Mouse (Mus musculus): Measurements from ENCODE around the gene Prpsap2. TPM values are rescaled to one million over a fixed set of nuclear protein-coding genes. Genes with fewer than 3 reads are reported as not detected.

The Prpsap2 gene
- total and polyA plus RNA-seq, 3 experiments = 29.0 to 30.7 TPM; not detected in 1

DNA sequence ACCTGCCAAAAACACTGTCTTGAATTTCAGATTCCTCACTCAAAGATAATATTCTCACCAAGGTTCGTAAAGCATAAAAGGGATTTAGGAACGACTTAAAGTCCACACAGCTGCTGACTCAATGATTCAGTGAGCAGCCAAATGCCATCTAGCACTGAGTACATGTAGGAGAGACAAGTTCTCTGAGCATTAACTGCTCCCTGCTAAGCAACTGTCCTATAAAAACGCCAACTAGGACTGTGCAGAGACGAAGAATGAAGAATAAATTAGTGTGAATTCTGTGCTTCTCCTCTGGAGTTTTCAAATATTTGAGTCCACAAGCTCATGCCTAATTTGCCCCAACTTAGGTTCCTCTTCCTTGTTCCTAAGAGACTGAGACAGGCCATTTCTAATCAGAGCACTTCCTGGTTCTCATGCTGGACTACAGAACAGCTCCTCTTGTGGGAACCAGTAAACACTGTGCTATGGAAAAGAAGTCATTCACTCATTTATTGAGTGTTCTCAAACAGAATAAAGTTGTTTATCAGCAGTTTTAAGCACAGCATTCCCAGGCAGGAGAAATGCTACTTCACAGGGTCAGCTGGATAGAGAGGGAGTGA, 12.8 kb upstream of the Prpsap2 start:
- Histone ChIP-seq H3K4me3 (ENCODE audit: control insufficient read depth in 1 of 2, insufficient read depth in 1 of 2, low read depth in 2 of 2, low read length in 2 of 2) (no peak overlapping the region), H3K36me3 (ENCODE audit: control insufficient read depth in 1 of 2, insufficient read depth in 2 of 2, low read length in 2 of 2) (peaks cover 0 to 5% of the 10 kb centered on the region in 2 experiments; a peak in 2 of 4 replicates), H3K79me2 (ENCODE audit: control insufficient read depth, insufficient read depth, low read length, poor library complexity) (no peaks in the 10 kb centered on the region), H3K9me3 (replicated peaks; ENCODE audit: insufficient read depth, low read length) (no peaks in the 10 kb centered on the region), H3K9ac (ENCODE audit: control insufficient read depth, low read depth, low read length, poor library complexity, severe bottlenecking) (no peak overlapping the region), H3K4me1 (ENCODE audit: control insufficient read depth in 1 of 2, insufficient read depth in 2 of 2, low read length in 2 of 2) (no peaks in the 10 kb centered on the region), H3K27me3 (ENCODE audit: control insufficient read depth in 1 of 2, insufficient read depth in 2 of 2, low read length in 2 of 2) (no peaks in the 10 kb centered on the region), H3K27ac (ENCODE audit: control insufficient read depth, low read depth, low read length) (no peak overlapping the region)
- peak; percentile 44 for DNase-seq (ENCODE audit: low read depth, low spot score)
- TF ChIP-seq ELF1 (IDR thresholded peaks at IDR 0.05; ENCODE audit: low read depth, low read length) (peak; percentile 74), ZMIZ1 (IDR thresholded peaks at IDR 0.05; ENCODE audit: low read depth, low read length) (no peak), GATA1 (IDR thresholded peaks at IDR 0.05; ENCODE audit: low read depth, low read length) (no peak), ZC3H11A (IDR thresholded peaks at IDR 0.05; ENCODE audit: low read depth, low read length) (no peak)

DNA sequence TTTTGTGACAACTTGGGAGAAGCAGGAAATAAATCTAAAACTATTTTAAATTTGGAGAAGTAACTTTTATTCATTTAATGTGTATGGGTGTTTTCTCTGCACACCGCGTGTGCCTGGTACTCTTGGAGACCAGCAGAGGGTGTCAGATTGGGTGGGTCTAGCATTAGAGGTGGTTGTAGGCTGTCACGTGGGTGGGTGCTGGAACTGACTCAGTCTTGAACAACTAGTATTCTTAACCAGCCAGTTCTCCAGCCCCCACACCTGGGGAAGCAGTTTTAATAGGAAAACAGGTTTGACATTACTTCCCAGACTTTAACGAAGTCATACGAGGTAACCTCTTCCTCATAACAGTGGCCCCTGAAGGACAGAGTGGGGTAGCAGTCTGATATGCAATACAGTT, 1.4 kb downstream of the Prpsap2 start:
- no peaks in the 10 kb centered on the region; the same call in 1 of the 2 replicates for H3K79me2 ChIP-seq (ENCODE audit: control insufficient read depth, insufficient read depth, low read length, poor library complexity)
- TF ChIP-seq CTCF (IDR thresholded peaks at IDR 0.05 in 2 of 3, conservative IDR thresholded peaks at IDR 0.05 in 1 of 3; ENCODE audit: control insufficient read depth in 1 of 3, insufficient read depth in 1 of 3, low read depth in 2 of 3, low read length in 3 of 3, poor library complexity in 1 of 3, severe bottlenecking in 1 of 3) (peak; percentile 12 to 45 (median 35); a peak in 4 of 6 replicates), USF2 (IDR thresholded peaks at IDR 0.05; ENCODE audit: borderline replicate concordance in 1 of 2, insufficient read depth in 1 of 2, low read depth in 1 of 2, low read length in 2 of 2) (peak in 1 of 2 experiments; percentile 30; a peak in 1 of 4 replicates), USF1 (IDR thresholded peaks at IDR 0.05; ENCODE audit: low read depth, low read length) (peak; percentile 87), SMC3 (IDR thresholded peaks at IDR 0.05; ENCODE audit: low read depth, low read length) (peak; percentile 25), NELFE (IDR thresholded peaks at IDR 0.05; ENCODE audit: low read depth, low read length) (no peak), TAL1 (IDR thresholded peaks at IDR 0.05; ENCODE audit: low read length) (no peak), MAX (IDR thresholded peaks at IDR 0.05; ENCODE audit: low read length) (peak; percentile 41; the same call in 1 of the 2 replicates)
- H3K4me1 ChIP-seq (ENCODE audit: control insufficient read depth in 1 of 2, insufficient read depth in 2 of 2, low read length in 2 of 2) = peaks cover 11 to 26% of the 10 kb centered on the region in 2 experiments
- H3K27ac ChIP-seq (ENCODE audit: control insufficient read depth, low read depth, low read length) = no peak overlapping the region
- peaks cover 0 to 35% of the 10 kb centered on the region in 2 experiments; a peak in 2 of 4 replicates for H3K36me3 ChIP-seq (ENCODE audit: control insufficient read depth in 1 of 2, insufficient read depth in 2 of 2, low read length in 2 of 2)
- no peaks in the 10 kb centered on the region for H3K27me3 ChIP-seq (ENCODE audit: control insufficient read depth in 1 of 2, insufficient read depth in 2 of 2, low read length in 2 of 2)
- DNase-seq (ENCODE audit: low read depth, low spot score) = peak; percentile 77
- no peak overlapping the region for H3K9ac ChIP-seq (ENCODE audit: control insufficient read depth, low read depth, low read length, poor library complexity, severe bottlenecking)
- H3K9me3 ChIP-seq (replicated peaks; ENCODE audit: insufficient read depth, low read length) = no peaks in the 10 kb centered on the region
- peak overlapping the region in 1 of 2 experiments; percentile 91; a peak in 1 of 4 replicates for H3K4me3 ChIP-seq (ENCODE audit: control insufficient read depth in 1 of 2, insufficient read depth in 1 of 2, low read depth in 2 of 2, low read length in 2 of 2)

DNA sequence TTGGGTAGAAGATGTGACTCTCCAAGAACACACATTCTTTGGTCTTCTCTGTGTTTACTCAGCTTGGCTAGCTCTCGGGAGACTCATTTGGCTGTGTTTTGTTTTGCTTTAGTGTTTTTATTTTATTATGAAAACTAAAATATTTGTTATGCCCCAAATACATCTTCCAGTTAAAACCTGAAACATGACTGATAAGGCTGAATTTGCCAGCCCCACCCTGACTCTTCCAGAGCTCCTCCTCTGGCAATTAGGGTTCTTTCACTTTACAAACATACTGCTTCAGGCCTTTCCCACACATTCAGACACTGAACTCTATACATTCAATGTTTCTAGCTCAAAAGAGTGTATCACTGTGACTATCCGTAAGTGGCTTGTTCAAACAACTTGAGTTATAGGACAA, 4.7 kb downstream of the Prpsap2 start:
- TF ChIP-seq GATA1 (IDR thresholded peaks at IDR 0.05; ENCODE audit: low read depth, low read length) (peak; percentile 69), ETS1 (IDR thresholded peaks at IDR 0.05; ENCODE audit: low read depth, low read length) (no peak), BHLHE40 (IDR thresholded peaks at IDR 0.05; ENCODE audit: borderline replicate concordance, low read depth, low read length) (no peak), TAL1 (IDR thresholded peaks at IDR 0.05; ENCODE audit: low read length) (no peak), ZNF384 (IDR thresholded peaks at IDR 0.05; ENCODE audit: low read depth, low read length) (no peak), CHD2 (IDR thresholded peaks at IDR 0.05; ENCODE audit: low read length) (no peak), EP300 (IDR thresholded peaks at IDR 0.05; ENCODE audit: low read depth in 1 of 2, low read length in 2 of 2) (no peak; a peak in 1 of 4 replicates), ZC3H11A (IDR thresholded peaks at IDR 0.05; ENCODE audit: low read depth, low read length) (no peak)

More for the DNA sequence above, 4.7 kb downstream of the Prpsap2 start:
- Histone ChIP-seq H3K4me1 (ENCODE audit: control insufficient read depth in 1 of 2, insufficient read depth in 2 of 2, low read length in 2 of 2) (peaks cover 11 to 23% of the 10 kb centered on the region in 2 experiments), H3K27me3 (ENCODE audit: control insufficient read depth in 1 of 2, insufficient read depth in 2 of 2, low read length in 2 of 2) (no peaks in the 10 kb centered on the region), H3K27ac (ENCODE audit: control insufficient read depth, low read depth, low read length) (peak overlapping the region; percentile 34; the same call in 1 of the 2 replicates), H3K9ac (ENCODE audit: control insufficient read depth, low read depth, low read length, poor library complexity, severe bottlenecking) (peak overlapping the region; percentile 25), H3K79me2 (ENCODE audit: control insufficient read depth, insufficient read depth, low read length, poor library complexity) (no peaks in the 10 kb centered on the region; the same call in 1 of the 2 replicates), H3K9me3 (replicated peaks; ENCODE audit: insufficient read depth, low read length) (no peaks in the 10 kb centered on the region), H3K36me3 (ENCODE audit: control insufficient read depth in 1 of 2, insufficient read depth in 2 of 2, low read length in 2 of 2) (peaks cover 2 to 30% of the 10 kb centered on the region in 2 experiments; a peak in 2 of 4 replicates), H3K4me3 (ENCODE audit: control insufficient read depth in 1 of 2, insufficient read depth in 1 of 2, low read depth in 2 of 2, low read length in 2 of 2) (peak overlapping the region in 1 of 2 experiments; percentile 23; a peak in 2 of 4 replicates)
- DNase-seq (ENCODE audit: low read depth, low spot score) = peak; percentile 56

Data from MEL (cell line).